Mouse (Mus musculus): ENCODE measurements around the gene Tenm4.

Gene Tenm4

GRCm38 (mm10) chr7:96647657-96648056 is 476.6 kb downstream of the Tenm4 start:
- DNase-seq (ENCODE audit: low spot score in 2 of 2) = no peak

- DNase-seq (ENCODE audit: low spot score in 2 of 2) = no peak
Observed at GRCm38 (mm10) chr7:96648606-96649005, 477.6 kb downstream of the Tenm4 start.

GRCm38 (mm10) chr7:96649171-96649570 is 478.1 kb downstream of the Tenm4 start:
- DNase-seq (ENCODE audit: low spot score in 2 of 2) = no peak

- DNase-seq (ENCODE audit: low spot score in 2 of 2) = no peak
Observed at GRCm38 (mm10) chr7:96650435-96650834, 479.4 kb downstream of the Tenm4 start.

GRCm38 (mm10) chr7:96651055-96651454 is 480.0 kb downstream of the Tenm4 start:
- no peak for DNase-seq (ENCODE audit: low spot score in 2 of 2)

- DNase-seq (ENCODE audit: low spot score in 2 of 2) = no peak
Observed at GRCm38 (mm10) chr7:96651626-96652341, 480.7 kb downstream of the Tenm4 start.

- DNase-seq (ENCODE audit: low spot score in 2 of 2) = no peak
Observed at GRCm38 (mm10) chr7:96652844-96653243, 481.8 kb downstream of the Tenm4 start.

GRCm38 (mm10) chr7:96654206-96654605 is 483.2 kb downstream of the Tenm4 start:
- DNase-seq (ENCODE audit: low spot score in 2 of 2) = no peak

- no peak for DNase-seq (ENCODE audit: low spot score in 2 of 2)
Observed at GRCm38 (mm10) chr7:96655096-96655716, 484.2 kb downstream of the Tenm4 start.

- DNase-seq (ENCODE audit: low spot score in 2 of 2) = no peak
Observed at GRCm38 (mm10) chr7:96657101-96657830, 486.2 kb downstream of the Tenm4 start.

GRCm38 (mm10) chr7:96657857-96658580 is 487.0 kb downstream of the Tenm4 start:
- DNase-seq (ENCODE audit: low spot score in 2 of 2) = no peak

GRCm38 (mm10) chr7:96660907-96661306 is 489.9 kb downstream of the Tenm4 start:
- DNase-seq (ENCODE audit: low spot score in 2 of 2) = no peak

GRCm38 (mm10) chr7:96661352-96662169 is 490.5 kb downstream of the Tenm4 start:
- DNase-seq (ENCODE audit: low spot score in 2 of 2) = no peak

- DNase-seq (ENCODE audit: low spot score in 2 of 2) = no peak
Observed at GRCm38 (mm10) chr7:96663336-96663735, 492.3 kb downstream of the Tenm4 start.

GRCm38 (mm10) chr7:96666366-96666896 is 495.4 kb downstream of the Tenm4 start:
- DNase-seq (ENCODE audit: low spot score in 2 of 2) = no peak

- no peak for DNase-seq (ENCODE audit: low spot score in 2 of 2)
Observed at GRCm38 (mm10) chr7:96667688-96668087, 496.6 kb downstream of the Tenm4 start.

GRCm38 (mm10) chr7:96670095-96670494 is 499.0 kb downstream of the Tenm4 start:
- DNase-seq (ENCODE audit: low spot score in 2 of 2) = no peak

GRCm38 (mm10) chr7:96672322-96672914 is 501.4 kb downstream of the Tenm4 start:
- no peak for DNase-seq (ENCODE audit: low spot score in 2 of 2)

GRCm38 (mm10) chr7:96677082-96677481 is 506.0 kb downstream of the Tenm4 start:
- no peak for DNase-seq (ENCODE audit: low spot score in 2 of 2)

- no peak for DNase-seq (ENCODE audit: low spot score in 2 of 2)
Observed at GRCm38 (mm10) chr7:96678236-96678635, 507.2 kb downstream of the Tenm4 start.

GRCm38 (mm10) chr7:96679746-96680145 is 508.7 kb downstream of the Tenm4 start:
- no peak for DNase-seq (ENCODE audit: low spot score in 2 of 2)

Measured in urinary bladder, postnatal 36 days (tissue).